Mouse (Mus musculus) bone marrow macrophage, adult 2 months (primary cell): ENCODE measurements around the gene B4galnt1. TPM values are rescaled to one million over a fixed set of nuclear protein-coding genes. Genes with fewer than 3 reads are reported as not detected.
"Not testable (repeated sequence)": the region's sequence is repeated elsewhere in the genome, so short reads cannot be mapped to it uniquely, and the experiment has no call there.

Experiments used
- H3K27ac ChIP-seq: 2 replicates; pipeline ENCODE4 v1.5.1; 2012; ENCODE audit warnings: low read depth, low read length; ENCODE audit not compliant: insufficient read depth
- H3K4me1 ChIP-seq: 2 replicates; pipeline ENCODE4 v1.6.1; 2012; ENCODE audit warnings: low read length; ENCODE audit not compliant: control insufficient read depth, insufficient read depth
- H3K4me3 ChIP-seq: 2 replicates; pipeline ENCODE4 v1.5.1; 2012; ENCODE audit warnings: mild to moderate bottlenecking, low read length, moderate library complexity; ENCODE audit not compliant: insufficient read depth
- CTCF ChIP-seq: IDR thresholded peaks from 2 replicates; pipeline ENCODE4 v1.5.1; 2012; ENCODE audit warnings: low read depth, mild to moderate bottlenecking, low read length, moderate library complexity
- POLR2A ChIP-seq: IDR thresholded peaks from 2 replicates; pipeline ENCODE4 v1.6.1; 2012; ENCODE audit warnings: mild to moderate bottlenecking, low read depth, low read length, borderline replicate concordance
- polyA plus RNA-seq: library from polyadenylated mRNA; stranded (reverse); fragments of >200 nt; gene quantifications from 2 replicates; pipeline ENCODE4 v1.2.4, GENCODE M21; 2012; ENCODE audit not compliant: missing spikeins, insufficient read depth, insufficient read length

B4galnt1 gene
- polyA plus RNA-seq, 1 experiment = 50.6 TPM

DNA sequence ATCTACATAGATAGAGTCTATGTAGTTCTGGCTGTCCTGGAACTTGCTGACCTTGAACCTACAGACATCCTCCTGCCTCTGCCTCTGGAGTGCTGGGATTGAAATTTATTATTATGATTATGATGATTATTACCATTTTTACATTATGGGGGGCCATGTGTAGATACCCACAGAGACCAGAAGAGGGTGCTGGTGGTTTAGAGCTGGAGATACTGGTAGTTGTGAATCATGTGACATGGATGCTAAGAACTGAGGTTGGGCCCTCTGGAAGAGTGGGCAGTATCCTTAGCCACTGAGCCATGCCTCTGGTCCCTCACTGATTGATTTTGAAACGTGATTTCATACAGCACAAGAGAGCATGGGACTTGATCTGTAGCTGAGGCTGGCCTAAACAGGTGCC lies 21.4 kb downstream of the B4galnt1 start:
- no peak overlapping the region for H3K4me3 ChIP-seq
- TF ChIP-seq CTCF = no peak
- no peak for TF ChIP-seq POLR2A
- no peaks in the 10 kb centered on the region for H3K4me1 ChIP-seq
- no peak overlapping the region for H3K27ac ChIP-seq

DNA sequence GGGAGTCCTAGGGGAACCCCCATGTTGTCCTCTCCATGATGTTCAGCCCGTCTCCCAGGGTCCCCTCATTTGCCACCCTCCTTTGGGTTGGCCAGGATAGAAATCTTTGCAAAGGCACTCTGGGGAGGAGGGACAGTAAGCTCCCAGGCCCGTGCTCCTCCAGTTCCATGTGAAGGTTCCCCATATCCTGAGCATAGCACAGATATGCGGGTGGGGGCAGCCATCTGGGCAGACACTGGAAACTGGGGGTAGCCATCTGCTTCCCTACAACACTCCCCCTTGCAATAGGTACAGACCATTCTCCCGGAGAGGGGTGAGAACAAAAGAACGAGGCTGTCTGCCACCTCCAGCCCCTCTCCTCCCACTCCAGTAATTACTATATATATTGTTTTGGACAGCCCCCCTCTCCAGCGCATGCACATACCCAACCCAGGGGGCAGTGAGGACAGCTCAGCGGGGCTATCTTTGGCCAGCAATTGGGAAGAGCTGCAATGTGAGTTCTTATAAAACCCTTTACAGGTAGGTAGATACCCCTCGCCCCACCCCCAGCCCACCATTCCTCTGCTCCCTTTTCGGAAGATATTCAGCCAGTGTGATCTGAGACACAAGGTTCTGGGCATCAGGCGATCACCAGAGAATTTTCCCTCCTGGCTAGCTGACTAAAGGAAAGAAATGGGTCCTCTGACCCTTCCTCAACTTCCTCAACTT lies 22.5 kb downstream of the B4galnt1 start:
- Histone ChIP-seq H3K4me3 (no peak overlapping the region), H3K4me1 (no peaks in the 10 kb centered on the region), H3K27ac (no peak overlapping the region)
- no peak for TF ChIP-seq POLR2A
- no peak for TF ChIP-seq CTCF

DNA sequence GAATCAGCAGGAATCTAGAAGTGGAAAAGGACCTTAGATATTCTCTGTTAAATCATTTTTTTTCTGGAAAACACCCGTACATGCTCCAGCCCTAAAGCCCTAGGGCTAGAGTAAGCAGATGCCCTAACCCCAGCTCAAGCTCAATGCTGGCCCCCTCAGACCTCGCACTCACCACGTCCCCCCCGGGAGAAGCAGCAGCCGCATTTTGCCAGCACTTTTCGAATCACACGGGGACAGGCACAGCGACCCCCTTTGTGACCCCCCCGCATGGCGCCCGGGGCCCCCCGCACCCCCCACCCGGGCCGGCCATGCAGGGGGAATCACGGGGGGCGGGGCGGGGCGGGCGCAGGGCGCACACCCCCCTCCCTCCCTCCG lies 23.0 kb downstream of the B4galnt1 start:
- TF ChIP-seq CTCF (no peak), POLR2A (no peak)
- no peak overlapping the region for H3K27ac ChIP-seq
- no peaks in the 10 kb centered on the region for H3K4me1 ChIP-seq
- H3K4me3 ChIP-seq = peak overlapping the region; percentile 56; the same call in 1 of the 2 replicates

DNA sequence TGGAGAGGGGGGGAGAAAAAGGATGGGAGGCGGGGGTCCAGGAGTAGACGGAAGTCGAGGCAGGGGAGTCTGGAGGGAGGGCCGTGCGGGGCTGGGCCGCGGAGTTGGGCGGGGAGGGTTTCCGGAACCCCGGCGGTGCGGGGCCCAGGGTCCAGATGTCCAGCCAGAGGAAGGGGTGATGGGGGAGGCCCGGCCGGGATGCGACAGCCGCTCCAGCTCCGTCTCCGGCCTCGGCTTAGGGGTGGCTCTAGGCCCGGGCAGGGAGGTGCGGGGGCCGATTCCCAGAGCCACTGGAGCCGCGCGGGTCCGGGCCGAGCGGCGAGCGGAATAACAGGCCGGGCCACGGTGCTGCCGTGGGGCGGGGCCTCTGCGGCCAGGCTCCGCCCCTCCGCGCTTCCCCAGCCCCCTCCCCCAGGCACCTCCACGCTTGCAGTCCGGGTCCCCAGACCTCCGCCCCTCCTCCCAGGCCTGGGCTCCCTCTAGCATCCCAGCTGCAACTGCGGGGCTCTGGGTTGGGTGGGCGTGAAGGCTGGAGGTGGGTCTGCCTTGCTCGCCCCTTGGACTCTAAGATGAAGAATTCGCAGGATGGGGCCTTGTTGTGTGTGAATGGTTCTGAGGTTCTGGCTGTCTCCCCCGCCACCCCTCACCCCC lies 23.6 kb downstream of the B4galnt1 start:
- Histone ChIP-seq H3K4me3 (peak overlapping the region; percentile 56), H3K27ac (no peak overlapping the region), H3K4me1 (no peaks in the 10 kb centered on the region; the same call in 1 of the 2 replicates)
- no peak for TF ChIP-seq POLR2A

DNA sequence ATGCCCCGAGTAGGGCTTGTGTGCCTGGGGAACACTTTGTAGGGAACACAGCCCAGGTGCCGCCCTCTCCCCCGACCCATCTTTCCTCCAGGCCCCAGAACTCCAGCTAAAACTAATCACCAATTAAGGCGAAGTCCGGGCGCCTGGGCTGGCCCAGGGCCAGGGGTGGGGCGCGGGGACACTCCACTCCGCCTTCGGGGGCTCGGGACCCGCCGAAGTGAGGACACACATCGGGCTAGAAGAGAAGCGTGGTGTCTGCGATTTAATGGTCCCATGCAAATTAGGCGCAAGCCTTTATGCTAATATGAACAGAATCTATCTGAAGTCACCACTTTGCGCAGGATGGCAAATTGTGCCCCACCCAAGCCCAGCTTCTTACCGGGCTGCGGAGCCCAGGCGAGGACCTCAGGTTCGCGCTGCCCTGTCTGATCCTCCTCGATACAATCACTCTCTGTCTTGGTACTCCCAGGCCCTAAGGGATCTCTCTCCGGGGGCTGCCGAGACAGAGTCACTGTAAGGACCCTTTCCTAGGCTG lies 24.2 kb downstream of the B4galnt1 start:
- TF ChIP-seq CTCF = no peak
- no peak for TF ChIP-seq POLR2A
- Histone ChIP-seq H3K4me3 (peak overlapping the region; percentile 31), H3K27ac (no peak overlapping the region), H3K4me1 (no peaks in the 10 kb centered on the region; the same call in 1 of the 2 replicates)

DNA sequence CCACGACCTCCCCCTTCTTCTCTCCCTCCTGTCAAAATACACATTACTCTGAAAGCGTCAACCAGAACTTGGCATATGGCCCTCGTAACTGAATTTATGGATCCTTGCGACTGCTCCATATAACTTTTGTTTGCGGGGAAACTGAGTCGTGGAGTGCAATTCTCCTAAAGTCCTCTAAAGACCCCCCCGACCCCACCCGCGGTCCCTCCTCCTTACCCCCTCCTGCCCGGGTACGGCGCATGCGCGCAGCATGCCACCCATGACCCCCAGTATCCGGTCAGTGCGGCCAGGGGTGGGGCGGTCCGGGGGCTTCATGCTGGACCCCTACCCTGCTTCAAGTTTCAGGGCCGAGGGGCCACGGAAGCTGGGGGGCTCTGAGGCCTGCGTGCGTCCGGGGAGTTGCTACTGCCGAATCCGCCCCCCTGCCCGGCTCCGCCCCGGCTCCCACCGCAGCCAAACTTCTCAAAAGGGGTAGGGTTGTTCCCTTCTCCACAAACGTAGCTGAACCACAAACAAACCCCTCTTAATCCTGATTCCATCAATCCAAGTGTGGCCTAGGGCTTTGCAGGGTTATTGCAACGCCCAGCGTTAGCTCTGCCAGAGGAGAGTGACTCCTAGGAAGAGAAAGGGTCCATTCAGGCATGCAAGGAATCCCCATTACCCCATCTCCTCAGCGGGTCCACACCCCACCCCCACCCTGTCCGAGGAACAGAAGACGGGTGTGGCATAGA lies 24.8 kb downstream of the B4galnt1 start, which contains the start of gene Arhgef25:
TSS of gene Arhgef25 (minus strand) at position 433 of the 731 bp plus-strand sequence.
- Histone ChIP-seq H3K27ac (no peak within 1 kb of the TSS), H3K4me3 (peak within 1 kb of the TSS; percentile 31), H3K4me1 (peaks cover 2% of the 10 kb centered on the region; the same call in 1 of the 2 replicates)
- TF ChIP-seq POLR2A = no peak
- no peak for TF ChIP-seq CTCF

DNA sequence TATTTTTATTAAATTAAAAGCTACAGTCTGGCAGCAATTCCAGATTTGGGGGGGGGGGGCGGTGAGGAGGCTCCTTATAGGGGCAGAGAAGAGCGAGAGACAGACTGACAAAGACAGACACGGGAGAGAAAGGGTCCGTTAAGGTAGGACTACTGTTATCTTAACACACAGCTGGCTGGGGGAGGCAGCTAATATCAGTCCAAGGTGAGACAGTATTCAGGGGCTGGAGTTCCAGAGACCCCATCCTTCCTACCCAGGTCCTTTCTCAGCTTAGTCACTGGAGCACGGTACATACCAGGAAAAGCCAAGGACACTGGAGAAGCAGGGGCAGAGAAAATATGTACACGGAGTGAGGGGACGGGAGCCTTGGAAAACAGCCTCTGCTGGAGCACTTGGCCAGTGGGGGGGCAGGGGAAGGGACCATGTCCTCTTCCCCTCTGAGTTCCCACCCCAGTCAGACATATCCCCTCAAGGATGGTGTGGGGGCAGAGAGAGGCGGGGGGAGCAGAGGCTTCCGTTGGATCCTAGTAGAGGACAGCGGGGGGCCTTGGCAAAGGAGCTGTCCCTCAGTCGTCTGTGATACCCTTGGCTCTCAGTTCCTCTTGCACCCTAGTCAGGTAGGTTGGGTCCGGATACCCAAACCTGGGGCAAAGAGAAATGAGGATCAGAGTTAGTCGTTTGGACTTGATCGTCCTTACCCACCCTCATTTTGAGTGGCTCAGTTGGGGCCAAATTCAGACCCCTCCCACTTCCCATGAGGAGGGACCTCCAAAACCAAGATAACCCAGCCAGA lies 25.6 kb downstream of the B4galnt1 start:
- Histone ChIP-seq H3K4me3 (no peak overlapping the region), H3K4me1 (peaks cover 3% of the 10 kb centered on the region; the same call in 1 of the 2 replicates), H3K27ac (no peak overlapping the region)
- no peak for TF ChIP-seq POLR2A
- TF ChIP-seq CTCF = no peak

DNA sequence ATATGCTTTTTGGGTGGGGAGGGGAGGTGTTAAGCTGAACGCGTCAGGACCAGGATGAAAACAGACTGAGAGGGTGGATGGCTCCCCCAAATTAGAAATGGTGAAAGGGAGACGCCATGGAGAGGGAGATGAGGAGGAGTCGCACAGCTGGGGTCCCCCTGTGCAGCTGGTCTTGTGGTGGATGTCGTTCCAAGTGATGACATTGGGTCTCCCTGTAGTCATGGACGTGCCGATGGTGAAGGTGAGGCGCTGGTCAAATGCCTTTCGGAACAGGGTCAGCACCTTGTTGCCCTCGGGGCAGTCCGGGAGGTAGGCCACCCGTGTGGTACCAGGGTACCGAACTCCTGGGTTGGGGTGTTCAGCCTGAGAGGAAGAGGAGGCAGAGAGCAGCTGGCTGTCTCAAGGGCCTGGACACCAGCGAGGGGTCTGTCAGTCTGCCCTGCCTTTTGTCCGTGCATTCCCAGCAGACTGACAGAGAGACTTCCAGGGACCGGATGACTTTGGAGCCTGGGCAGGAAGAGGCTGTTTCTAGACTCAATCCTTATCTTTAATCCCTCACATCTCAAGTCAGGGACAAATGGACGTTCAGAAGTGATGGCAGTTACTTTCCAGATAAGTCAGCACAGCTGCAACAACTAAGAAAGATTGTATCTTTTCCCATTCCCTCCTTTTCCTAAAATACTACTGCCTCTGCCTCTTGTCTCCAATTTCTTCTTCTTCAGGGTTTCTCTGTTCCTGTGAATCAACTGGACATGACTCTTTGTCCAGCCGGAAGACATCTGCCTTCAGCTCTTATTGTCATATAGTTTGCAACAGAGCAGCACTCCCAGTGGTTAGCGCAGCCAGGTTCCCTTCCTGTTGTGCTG lies 26.4 kb downstream of the B4galnt1 start:
- no peak overlapping the region for H3K4me3 ChIP-seq
- TF ChIP-seq POLR2A = no peak
- no peak for TF ChIP-seq CTCF
- H3K4me1 ChIP-seq = peaks cover 6% of the 10 kb centered on the region; the same call in 1 of the 2 replicates
- H3K27ac ChIP-seq = no peak overlapping the region

DNA sequence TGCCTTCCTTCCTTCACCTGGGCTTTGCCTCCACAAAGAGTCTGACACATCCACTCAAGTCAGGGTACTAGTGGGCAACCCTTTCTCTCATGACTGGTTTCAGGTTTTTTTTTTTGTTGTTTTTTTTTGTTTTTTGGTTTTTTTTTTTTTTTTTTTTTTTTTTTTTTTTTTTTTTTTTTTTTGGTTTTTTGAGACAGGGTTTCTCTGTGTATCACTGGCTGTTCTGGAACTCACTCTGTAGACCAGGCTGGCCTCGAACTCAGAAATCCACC lies 27.0 kb downstream of the B4galnt1 start:
- H3K4me1 ChIP-seq, H3K27ac ChIP-seq, H3K4me3 ChIP-seq: not testable (repeated sequence)
